Mouse (Mus musculus) stomach, embryonic 15.5 days (tissue): ENCODE results near the gene Angptl2. TPM values are rescaled to one million over a fixed set of nuclear protein-coding genes. Genes with fewer than 3 reads are reported as not detected.
A peak's percentile ranks its signal among the peaks of the same experiment; 100 is the strongest.

Experiments used
- ATAC-seq: fragments of 200-750 bp; cut with Nextera tagmentation; 2 replicates; pipeline ENCODE4 v1.8.0; 2017; ENCODE audit warnings: low read depth, moderate number of reproducible peaks, moderate TSS enrichment; ENCODE audit not compliant: insufficient read depth, low FRiP score
- H3K27ac ChIP-seq: fragments of 300-500 bp; sonication (generic); 2 replicates; pipeline ENCODE4 v1.5.1; 2015; ENCODE audit warnings: mild to moderate bottlenecking, inconsistent platforms
- H3K27me3 ChIP-seq: fragments of 300-500 bp; sonication (generic); replicated peaks from 2 replicates; pipeline ENCODE4 v1.6.1; 2015; ENCODE audit warnings: inconsistent platforms
- H3K36me3 ChIP-seq: fragments of 300-500 bp; sonication (generic); 2 replicates; pipeline ENCODE4 v1.6.1; 2015; ENCODE audit warnings: inconsistent platforms
- H3K4me1 ChIP-seq: fragments of 300-500 bp; sonication (generic); 2 replicates; pipeline ENCODE4 v1.6.1; 2015; ENCODE audit warnings: inconsistent platforms
- H3K4me2 ChIP-seq: fragments of 300-500 bp; sonication (generic); 2 replicates; pipeline ENCODE4 v1.6.1; 2015; ENCODE audit warnings: mild to moderate bottlenecking, inconsistent platforms
- H3K4me3 ChIP-seq: fragments of 300-500 bp; sonication (generic); replicated peaks from 2 replicates; pipeline ENCODE4 v1.5.1; 2015; ENCODE audit warnings: inconsistent platforms
- H3K9ac ChIP-seq: fragments of 300-500 bp; sonication (generic); 2 replicates; pipeline ENCODE4 v1.6.1; 2015; ENCODE audit warnings: inconsistent platforms
- H3K9me3 ChIP-seq: fragments of 300-500 bp; sonication (generic); 2 replicates; pipeline ENCODE4 v1.6.1; 2016; ENCODE audit warnings: inconsistent platforms
- WGBS: fragments of 180-500 bp; shearing (Covaris S2); methylation state at CpG from one replicate; pipeline ENCODE4 v1.1.7; 2015; 5-methylcytosine and 5-hydroxymethylcytosine counted together
- polyA plus RNA-seq: library from polyadenylated mRNA; unstranded; fragments of >200 nt; fragmentation: Nextera tagmentation; extraction: Ambion mirVana; gene quantifications from 2 replicates; pipeline ENCODE4 v1.2.1, GENCODE M21; 2015

Angptl2 gene
- polyA plus RNA-seq, 1 experiment from 2014 or later: 45.2 TPM

GRCm38 (mm10) chr2:33282877-33283276 is 67.0 kb downstream of the Angptl2 start:
- Histone ChIP-seq H3K9ac (no peak overlapping the region), H3K4me3 (no peak overlapping the region), H3K9me3 (no peaks in the 10 kb centered on the region), H3K27ac (peak overlapping the region; percentile 36; the same call in 1 of the 2 replicates), H3K4me1 (peaks cover 4% of the 10 kb centered on the region), H3K27me3 (no peaks in the 10 kb centered on the region), H3K36me3 (no peaks in the 10 kb centered on the region), H3K4me2 (no peak overlapping the region)
- no peak for ATAC-seq
- WGBS: 49% methylated on average over 4 of the region's 4 CpGs

- Histone ChIP-seq H3K9me3 (no peaks in the 10 kb centered on the region), H3K9ac (no peak overlapping the region), H3K27ac (no peak overlapping the region), H3K4me1 (peaks cover 4% of the 10 kb centered on the region), H3K4me2 (no peak overlapping the region), H3K4me3 (no peak overlapping the region), H3K36me3 (no peaks in the 10 kb centered on the region), H3K27me3 (no peaks in the 10 kb centered on the region)
- ATAC-seq: no peak
- 75% methylated on average over 2 of the region's 2 CpGs for WGBS
These were observed 67.8 kb downstream of the Angptl2 start for GRCm38 (mm10) chr2:33283674-33284073.

GRCm38 (mm10) chr2:33288837-33289236 is 73.0 kb downstream of the Angptl2 start:
- Histone ChIP-seq H3K27me3 (no peaks in the 10 kb centered on the region), H3K4me2 (no peak overlapping the region), H3K27ac (no peak overlapping the region), H3K36me3 (no peaks in the 10 kb centered on the region), H3K9ac (no peak overlapping the region), H3K4me3 (no peak overlapping the region), H3K9me3 (no peaks in the 10 kb centered on the region), H3K4me1 (no peaks in the 10 kb centered on the region; the same call in 1 of the 2 replicates)
- 84% methylated on average over 5 of the region's 5 CpGs for WGBS
- ATAC-seq: no peak

- H3K27ac ChIP-seq: no peak overlapping the region
- no peak overlapping the region for H3K9ac ChIP-seq
- no peaks in the 10 kb centered on the region for H3K27me3 ChIP-seq
- H3K4me2 ChIP-seq: no peak overlapping the region
- no peaks in the 10 kb centered on the region; the same call in 1 of the 2 replicates for H3K4me1 ChIP-seq
- WGBS: 84% methylated on average over 8 of the region's 8 CpGs
- no peak overlapping the region for H3K4me3 ChIP-seq
- no peaks in the 10 kb centered on the region for H3K36me3 ChIP-seq
- ATAC-seq: no peak
- H3K9me3 ChIP-seq: no peaks in the 10 kb centered on the region
These were observed 74.6 kb downstream of the Angptl2 start for GRCm38 (mm10) chr2:33290491-33290890.

- no peak overlapping the region for H3K4me3 ChIP-seq
- H3K4me2 ChIP-seq: no peak overlapping the region
- H3K4me1 ChIP-seq: no peaks in the 10 kb centered on the region; the same call in 1 of the 2 replicates
- H3K9me3 ChIP-seq: no peaks in the 10 kb centered on the region
- peak; percentile 22; the same call in 1 of the 2 replicates for ATAC-seq
- H3K27ac ChIP-seq: no peak overlapping the region
- 21% methylated on average over 2 of the region's 2 CpGs for WGBS
- H3K36me3 ChIP-seq: no peaks in the 10 kb centered on the region
- no peak overlapping the region for H3K9ac ChIP-seq
- H3K27me3 ChIP-seq: no peaks in the 10 kb centered on the region
These were observed 76.2 kb downstream of the Angptl2 start for GRCm38 (mm10) chr2:33292057-33292456.

- Histone ChIP-seq H3K27me3 (no peaks in the 10 kb centered on the region), H3K36me3 (no peaks in the 10 kb centered on the region), H3K4me2 (no peak overlapping the region), H3K9ac (no peak overlapping the region), H3K9me3 (no peaks in the 10 kb centered on the region), H3K4me1 (no peaks in the 10 kb centered on the region; the same call in none of the 2 replicates), H3K27ac (no peak overlapping the region), H3K4me3 (no peak overlapping the region)
- ATAC-seq: no peak
- WGBS: 68% methylated on average over 5 of the region's 5 CpGs
These were observed 79.2 kb downstream of the Angptl2 start for GRCm38 (mm10) chr2:33295115-33295514.

Other genes with a start within 250 kb of the Angptl2 start
- 16.9 and 18.2 TPM in 2 replicates for gene Slc2a8, start 234.0 kb upstream of the Angptl2 start, polyA plus RNA-seq
- 14.0 and 14.4 TPM in 2 replicates for gene Garnl3, start 84.4 kb upstream of the Angptl2 start, polyA plus RNA-seq
- gene Ralgps1, start 155.4 kb downstream of the Angptl2 start, polyA plus RNA-seq: 6.2 and 8.9 TPM in 2 replicates
- gene Zbtb34, start 215.3 kb downstream of the Angptl2 start, polyA plus RNA-seq: 5.4 and 5.9 TPM in 2 replicates